Mouse (Mus musculus): Measurements from ENCODE around the gene Fmod.

DNA sequence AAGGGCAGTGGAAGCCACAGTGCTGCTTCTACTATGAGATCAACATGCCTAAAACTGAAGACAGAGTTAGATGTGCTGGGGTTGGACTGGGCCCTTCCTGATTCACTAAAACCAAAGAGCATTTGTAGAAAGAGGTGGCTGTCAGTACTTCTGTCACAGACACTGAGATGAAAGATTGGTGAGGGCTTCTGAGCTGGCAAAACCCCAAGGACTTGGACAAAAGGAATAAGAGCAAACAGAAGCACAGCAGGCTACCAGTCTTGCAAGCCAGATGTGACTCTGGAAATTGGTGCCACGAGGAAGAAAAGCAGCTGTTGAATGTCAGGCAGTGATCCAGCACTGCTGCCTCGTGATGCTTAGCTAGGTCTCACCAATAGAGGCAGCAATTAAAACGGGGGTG is 48.2 kb upstream of the Fmod start:
- TF ChIP-seq USF1 (IDR thresholded peaks at IDR 0.05; ENCODE audit: low read depth) (no peak), POLR2AphosphoS2 (IDR thresholded peaks at IDR 0.05; ENCODE audit: insufficient read length, low read depth) (no peak), MYOD1 (IDR thresholded peaks at IDR 0.05; ENCODE audit: control insufficient read depth in 1 of 3, insufficient read length in 2 of 3, low read depth in 2 of 3) (no peak), TCF12 (IDR thresholded peaks at IDR 0.05; ENCODE audit: insufficient read depth, poor library complexity, severe bottlenecking) (no peak), SRF (IDR thresholded peaks at IDR 0.05; ENCODE audit: control insufficient read depth, insufficient read length, low read depth) (no peak), TCF3 (IDR thresholded peaks at IDR 0.05; ENCODE audit: insufficient read length, low read depth) (no peak), MYOG (IDR thresholded peaks at IDR 0.05; ENCODE audit: control insufficient read depth in 1 of 3, insufficient read depth in 1 of 3, insufficient read length in 2 of 3, low read depth in 2 of 3) (no peak), POLR2A (IDR thresholded peaks at IDR 0.05; ENCODE audit: insufficient read length, low read depth) (no peak), E2F4 (IDR thresholded peaks at IDR 0.05; ENCODE audit: insufficient read depth) (no peak), MAX (IDR thresholded peaks at IDR 0.05; ENCODE audit: low read depth) (no peak)

Measured in myocyte (in vitro differentiated cells).